17 mouse cellular contexts compared by ENCODE assay signal in the genomic region with DNA sequence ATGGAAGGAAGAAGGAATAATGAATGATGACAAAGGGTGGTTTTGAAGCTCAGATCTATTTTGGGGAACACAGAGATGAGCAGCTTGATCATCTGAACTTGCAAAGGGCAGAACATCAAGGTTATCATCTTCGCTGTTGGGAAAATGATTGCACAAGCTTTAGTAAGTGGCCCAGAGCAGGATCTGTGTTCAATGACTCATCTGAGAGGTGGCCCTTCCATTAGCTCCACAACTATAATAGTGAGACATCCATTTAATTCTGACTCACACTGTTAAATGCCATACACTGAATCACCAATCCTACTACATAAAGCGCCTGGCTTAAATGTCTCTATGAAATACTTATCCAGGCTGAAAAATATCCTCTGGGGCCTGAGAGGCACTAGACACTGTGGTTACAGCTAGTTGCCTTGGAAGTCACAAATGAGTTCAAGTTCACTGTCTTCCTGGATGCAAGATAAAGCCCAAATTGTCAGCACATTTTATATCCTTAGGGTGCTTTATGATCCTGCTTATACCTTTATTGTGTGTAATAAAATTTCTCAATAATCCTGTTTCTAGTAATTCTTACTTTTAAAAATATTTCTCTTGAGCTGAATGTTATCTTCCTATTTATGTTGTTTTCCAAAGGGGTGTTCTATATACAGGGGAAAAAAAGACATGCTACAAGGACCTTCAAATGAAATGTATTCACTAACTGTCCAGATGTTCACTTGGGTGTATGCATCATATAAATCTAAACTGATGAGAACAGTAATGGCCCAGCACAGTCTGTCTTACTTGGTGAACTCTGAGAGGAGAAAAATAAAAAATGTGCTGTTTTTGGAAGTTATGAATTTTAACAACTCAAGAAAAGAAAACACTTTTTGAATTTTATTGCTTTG.
DNase-seq lines count a peak whose midpoint lies in the region; ATAC-seq and TF ChIP-seq lines count a peak whose summit lies in the region.
"Had no signal": no experiment of that assay in that cellular context is flagged by ENCODE, and none has a peak within 500 bp of the region (broad histone marks: within the 10 kb centered on the region; RNA-seq: fewer than 3 reads in every experiment).

No protein-coding gene starts in this region.

- no peak overlapping the region for H3K4me3 ChIP-seq in kidney, adult 2 months (ENCODE audit: insufficient read depth, low read depth, low read length)
- H3K4me3 ChIP-seq in embryonic fibroblast, embryonic 13.5 days (ENCODE audit: insufficient read depth, low read length): no peak overlapping the region
- no peak overlapping the region for H3K4me3 ChIP-seq in stomach, postnatal 0 days (ENCODE audit: low read depth, low read length)
- no peak overlapping the region for H3K4me3 ChIP-seq in hindbrain, embryonic 16.5 days (ENCODE audit: low read length)
- H3K4me3 ChIP-seq: embryonic facial prominence, embryonic 12.5 days; hindbrain, embryonic 13.5 days; left cerebral cortex, adult 2 months; megakaryocyte, embryonic 14.5 days had no signal

- peak; percentile 72; the same call in 1 of the 2 replicates for ATAC-seq in stomach, postnatal 0 days (ENCODE audit: low FRiP score, low TSS enrichment)
- no peak for ATAC-seq in hindbrain, embryonic 16.5 days

- DNase-seq in kidney, adult 2 months: peak; percentile 5
- DNase-seq in kidney, postnatal 4 days: no peak
- DNase-seq in Muller cell, postnatal 12 days (ENCODE audit: inconsistent ontology term): peak; percentile 68
- DNase-seq in stomach, postnatal 0 days (ENCODE audit: low spot score): no peak
- no peak for DNase-seq in layer of hippocampus, postnatal 36 days
- DNase-seq: cerebellum, adult 11 months; cerebellum, postnatal 36 days; heart, adult 18-20 months; kidney, adult 8-10 months; lung, postnatal 10 days had no signal

- H3K9ac ChIP-seq in stomach, postnatal 0 days (ENCODE audit: low read length): no peak overlapping the region
- no peak overlapping the region for H3K9ac ChIP-seq in hindbrain, embryonic 16.5 days (ENCODE audit: low read depth, low read length)
- H3K9ac ChIP-seq: embryonic facial prominence, embryonic 12.5 days; hindbrain, embryonic 13.5 days; liver, embryonic 14.5 days had no signal

- TF ChIP-seq POLR2A in kidney, adult 2 months (IDR thresholded peaks at IDR 0.05; ENCODE audit: low read depth, low read length): no peak
- no peak for TF ChIP-seq POLR2A in embryonic fibroblast, embryonic 13.5 days (IDR thresholded peaks at IDR 0.05; ENCODE audit: low read depth, low read length)

- TF ChIP-seq EP300 in stomach, postnatal 0 days (optimal IDR thresholded peaks at IDR 0.05): no peak

- no peak overlapping the region for H3K27ac ChIP-seq in kidney, adult 2 months (ENCODE audit: insufficient read depth, low read depth, low read length)
- H3K27ac ChIP-seq in embryonic fibroblast, embryonic 13.5 days (ENCODE audit: insufficient read depth, low read length): peak overlapping the region; percentile 73
- no peak overlapping the region for H3K27ac ChIP-seq in stomach, postnatal 0 days (replicated peaks)
- no peak overlapping the region for H3K27ac ChIP-seq in hindbrain, embryonic 16.5 days (ENCODE audit: low read depth, low read length)
- H3K27ac ChIP-seq: embryonic facial prominence, embryonic 12.5 days; hindbrain, embryonic 13.5 days; left cerebral cortex, adult 2 months; liver, embryonic 14.5 days had no signal

- no peaks in the 10 kb centered on the region for H3K27me3 ChIP-seq in kidney, adult 2 months (replicated peaks; ENCODE audit: control insufficient read depth, insufficient read depth, low read length)
- no peaks in the 10 kb centered on the region for H3K27me3 ChIP-seq in stomach, postnatal 0 days (ENCODE audit: control insufficient read depth, insufficient read depth, low read length)
- no peaks in the 10 kb centered on the region for H3K27me3 ChIP-seq in hindbrain, embryonic 16.5 days (replicated peaks; ENCODE audit: control insufficient read depth, insufficient read depth, low read length)
- H3K27me3 ChIP-seq: embryonic facial prominence, embryonic 12.5 days; hindbrain, embryonic 13.5 days; megakaryocyte, embryonic 14.5 days had no signal

- H3K4me1 ChIP-seq in kidney, adult 2 months (ENCODE audit: control insufficient read depth, insufficient read depth, low read length): no peaks in the 10 kb centered on the region
- H3K4me1 ChIP-seq in embryonic fibroblast, embryonic 13.5 days (ENCODE audit: control insufficient read depth, insufficient read depth, low read length): peaks cover 8% of the 10 kb centered on the region
- no peaks in the 10 kb centered on the region for H3K4me1 ChIP-seq in stomach, postnatal 0 days (replicated peaks; ENCODE audit: control insufficient read depth, insufficient read depth)
- no peaks in the 10 kb centered on the region for H3K4me1 ChIP-seq in hindbrain, embryonic 16.5 days (ENCODE audit: control insufficient read depth, insufficient read depth, low read depth, low read length)
- H3K4me1 ChIP-seq: embryonic facial prominence, embryonic 12.5 days; hindbrain, embryonic 13.5 days had no signal

- H3K36me3 ChIP-seq in kidney, adult 2 months (ENCODE audit: control insufficient read depth, insufficient read depth, low read length): no peaks in the 10 kb centered on the region
- H3K36me3 ChIP-seq in stomach, postnatal 0 days (ENCODE audit: control insufficient read depth, insufficient read depth, low read length): no peaks in the 10 kb centered on the region
- H3K36me3 ChIP-seq in hindbrain, embryonic 16.5 days (ENCODE audit: control insufficient read depth, insufficient read depth, low read length): no peaks in the 10 kb centered on the region
- H3K36me3 ChIP-seq: embryonic facial prominence, embryonic 12.5 days; hindbrain, embryonic 13.5 days had no signal

- TF ChIP-seq CTCF in kidney, adult 2 months (conservative IDR thresholded peaks at IDR 0.05; ENCODE audit: insufficient read depth, insufficient read length, low read depth, low read length): no peak
- no peak for TF ChIP-seq CTCF in embryonic fibroblast, embryonic 13.5 days (IDR thresholded peaks at IDR 0.05; ENCODE audit: borderline replicate concordance, insufficient read depth, low read length)
- TF ChIP-seq CTCF in stomach, postnatal 0 days (IDR thresholded peaks at IDR 0.05; ENCODE audit: low read depth): no peak

- H3K9me3 ChIP-seq in stomach, postnatal 0 days (ENCODE audit: control insufficient read depth, low read length): no peaks in the 10 kb centered on the region
- no peaks in the 10 kb centered on the region for H3K9me3 ChIP-seq in hindbrain, embryonic 16.5 days (ENCODE audit: control insufficient read depth, low read length)
- H3K9me3 ChIP-seq: embryonic facial prominence, embryonic 12.5 days; hindbrain, embryonic 13.5 days; megakaryocyte, embryonic 14.5 days had no signal

- H3K4me2 ChIP-seq in stomach, postnatal 0 days (replicated peaks; ENCODE audit: low read depth): no peak overlapping the region
- H3K4me2 ChIP-seq in hindbrain, embryonic 16.5 days (ENCODE audit: low read length): no peak overlapping the region
- H3K4me2 ChIP-seq: embryonic facial prominence, embryonic 12.5 days; hindbrain, embryonic 13.5 days had no signal

- 79% methylated on average over 2 of the region's 2 CpGs for WGBS in kidney, adult 2 months
- 61% methylated on average over 2 of the region's 2 CpGs for WGBS in stomach, postnatal 0 days
- WGBS in hindbrain, embryonic 16.5 days: 84% methylated on average over 2 of the region's 2 CpGs

Comparison
In these comparisons a context has a peak if more than half of its experiments do, and no peak if none do; other contexts are left out.
1. DNase-seq: peak in kidney, adult 2 months (single experiment) and Muller cell, postnatal 12 days (single experiment); none in kidney, postnatal 4 days (0 of 2), stomach, postnatal 0 days (single experiment) and layer of hippocampus, postnatal 36 days (0 of 2).